Mouse (Mus musculus): ENCODE data around the gene Gm21083.
"Not testable (repeated sequence)": the region's sequence is repeated elsewhere in the genome, so short reads cannot be mapped to it uniquely, and the experiment has no call there.

Gene Gm21083

DNA sequence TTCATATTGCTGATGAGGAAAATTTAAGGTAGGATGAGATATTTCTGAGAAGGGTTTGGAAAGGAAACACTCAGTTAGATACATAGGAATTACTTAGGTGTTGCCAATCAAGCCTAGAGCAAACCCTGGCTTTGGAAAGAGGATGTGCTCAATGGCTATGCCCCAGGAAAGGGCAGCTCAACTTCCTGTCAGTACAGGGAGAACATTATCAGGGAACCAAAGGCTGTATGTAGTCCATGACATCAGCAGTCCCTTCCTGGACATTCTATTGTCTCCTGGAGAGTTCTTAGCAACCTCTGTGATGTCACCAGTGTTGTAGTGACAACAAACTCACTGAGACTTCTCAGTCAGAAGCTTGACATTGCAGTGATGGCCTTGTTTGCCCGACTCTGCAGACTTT, 41.6 kb downstream of the Gm21083 start, which contains the start of gene Speer4d:
Speer4d (plus strand) TSS at position 301 of the 400 bp plus-strand sequence.
- in situ Hi-C loops (cut with MboI, MseI) = loop anchor here in 1 of 2 experiments (5.0 kb wide), 1 partner anchor 39 kb away; the partner anchor contains the start of gene 4930572O03Rik

DNA sequence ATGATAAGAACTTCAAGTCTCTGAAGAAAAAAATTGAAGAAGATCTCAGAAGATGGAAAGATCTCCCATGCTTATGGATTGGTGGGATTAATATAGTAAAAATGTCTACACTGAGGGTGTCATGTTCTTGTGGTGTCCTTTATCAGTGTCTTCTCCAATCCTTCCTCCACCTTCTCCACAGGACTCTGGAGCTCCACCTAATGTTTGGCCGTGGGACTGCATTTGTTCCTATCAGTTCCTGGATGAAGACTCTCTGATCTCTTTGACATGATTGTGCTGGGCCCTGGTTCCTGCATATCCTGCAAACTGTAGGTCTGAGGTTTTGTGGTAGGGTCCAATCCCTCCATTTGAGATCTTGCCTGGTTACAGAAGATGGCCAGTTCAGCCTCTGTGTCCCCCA, 51.0 kb downstream of the Gm21083 start:
- in situ Hi-C loops (cut with MboI, MseI) = not testable (repeated sequence)

DNA sequence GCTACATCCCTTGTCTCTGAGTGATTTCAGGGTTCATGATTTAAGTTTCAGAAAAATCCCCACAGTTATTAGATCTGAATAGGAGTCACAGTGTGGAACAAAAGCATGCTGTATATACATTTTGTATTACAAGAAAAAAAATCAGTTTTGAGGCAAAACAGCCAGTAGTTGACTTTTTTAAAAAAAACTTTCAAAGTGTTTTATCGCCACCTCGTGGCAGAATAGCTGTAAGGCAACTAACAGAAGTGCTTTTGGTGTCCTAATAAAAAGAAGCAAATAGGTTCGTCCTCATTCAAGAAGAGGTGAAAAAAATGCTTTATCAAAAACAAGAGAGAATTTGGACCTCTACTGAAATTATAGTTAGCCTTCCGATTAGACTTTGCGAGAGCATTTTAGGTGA, 52.9 kb downstream of the Gm21083 start:
- in situ Hi-C loops (cut with MboI, MseI) = loop anchor here in 1 of 2 experiments (5.0 kb wide), 1 partner anchor 38 kb away; no protein-coding TSS in a partner anchor

Measured in T-helper 17 cell (primary cell).